In genomic region chr17:73194575-73194974, GRCm38 (mm10) we compare ENCODE assay signal across 10 mouse cellular contexts.
DNase-seq lines count a peak whose midpoint lies in the region; ATAC-seq and TF ChIP-seq lines count a peak whose summit lies in the region.
"Had no signal": no experiment of that assay in that cellular context is flagged by ENCODE, and none has a peak within 500 bp of the region (broad histone marks: within the 10 kb centered on the region; RNA-seq: fewer than 3 reads in every experiment).

No protein-coding gene starts in this region.

- WGBS in forebrain, embryonic 11.5 days: 92% methylated on average over 6 of the region's 6 CpGs

- no peak overlapping the region for H3K9ac ChIP-seq in forebrain, embryonic 11.5 days (ENCODE audit: low read length)
- H3K9ac ChIP-seq: embryonic facial prominence, embryonic 12.5 days had no signal

- H3K9me3 ChIP-seq in forebrain, embryonic 11.5 days (ENCODE audit: control insufficient read depth, low read length): no peaks in the 10 kb centered on the region
- H3K9me3 ChIP-seq: embryonic facial prominence, embryonic 12.5 days had no signal

- DNase-seq in ovary, adult 18-20 months (ENCODE audit: low spot score): peak; percentile 12
- no peak for DNase-seq in ovary, postnatal 10 days (ENCODE audit: low spot score)
- peak; percentile 32 to 50 for DNase-seq in adrenal gland, postnatal 36 days
- peak; percentile 32 to 37 for DNase-seq in heart, postnatal 14 days
- no peak for DNase-seq in embryo, embryonic 9.5 days (ENCODE audit: extremely low spot score)
- DNase-seq in forebrain, embryonic 11.5 days (ENCODE audit: low spot score): no peak
- DNase-seq: kidney, adult 9 months had no signal

- H3ac ChIP-seq in myocyte (ENCODE audit: control insufficient read depth, insufficient read length): no peak overlapping the region

- intact Hi-C loops in heart, postnatal 14 days (cut with DNase I): loop anchor here (5.0 kb wide), 1 partner anchor 277 kb away; the partner anchor contains the start of gene Lbh

- no peaks in the 10 kb centered on the region for H3K36me3 ChIP-seq in myocyte (ENCODE audit: control insufficient read depth, insufficient read depth)
- H3K36me3 ChIP-seq in forebrain, embryonic 11.5 days (ENCODE audit: control insufficient read depth, insufficient read depth, low read length): no peaks in the 10 kb centered on the region

- H3K4me1 ChIP-seq in forebrain, embryonic 11.5 days (replicated peaks; ENCODE audit: control insufficient read depth, insufficient read depth, low read length): no peaks in the 10 kb centered on the region
- H3K4me1 ChIP-seq: embryonic facial prominence, embryonic 12.5 days had no signal

- H3K27ac ChIP-seq in forebrain, embryonic 11.5 days (ENCODE audit: low read depth, low read length): no peak overlapping the region
- H3K27ac ChIP-seq: embryonic facial prominence, embryonic 12.5 days; macrophage had no signal

- H3K27me3 ChIP-seq in myocyte (ENCODE audit: control insufficient read depth, insufficient read depth, insufficient read length): no peaks in the 10 kb centered on the region
- no peaks in the 10 kb centered on the region for H3K27me3 ChIP-seq in forebrain, embryonic 11.5 days (ENCODE audit: control insufficient read depth, insufficient read depth, low read length)
- H3K27me3 ChIP-seq: embryonic facial prominence, embryonic 12.5 days had no signal

- H3K4me3 ChIP-seq in myocyte: no peak overlapping the region
- H3K4me3 ChIP-seq in forebrain, embryonic 11.5 days (ENCODE audit: low read depth, low read length): no peak overlapping the region
- H3K4me3 ChIP-seq: embryonic facial prominence, embryonic 12.5 days had no signal

- no peak for ATAC-seq in forebrain, embryonic 11.5 days (replicated peaks; ENCODE audit: low FRiP score)

- H3K79me2 ChIP-seq in myocyte (ENCODE audit: control insufficient read depth, insufficient read depth): no peaks in the 10 kb centered on the region

- TF ChIP-seq POLR2A in myocyte (IDR thresholded peaks at IDR 0.05; ENCODE audit: insufficient read length, low read depth): peak; percentile 61

- H3K4me2 ChIP-seq in myocyte (ENCODE audit: low read depth): peak overlapping the region; percentile 86
- no peak overlapping the region for H3K4me2 ChIP-seq in forebrain, embryonic 11.5 days (ENCODE audit: low read depth, low read length, severe bottlenecking)
- H3K4me2 ChIP-seq: embryonic facial prominence, embryonic 12.5 days had no signal

TF ChIP-seq in myocyte, 11 proteins besides CTCF, POLR2A, EP300 and RAD21:
- TF ChIP-seq MYOG (IDR thresholded peaks at IDR 0.05; ENCODE audit: control insufficient read depth in 1 of 3, insufficient read depth in 1 of 3, insufficient read length in 2 of 3, low read depth in 2 of 3) (peak; percentile 96 to 100 (median 99)), REST (IDR thresholded peaks at IDR 0.05; ENCODE audit: insufficient read depth, insufficient read length) (no peak), E2F4 (IDR thresholded peaks at IDR 0.05; ENCODE audit: insufficient read depth) (no peak), CEBPB (IDR thresholded peaks at IDR 0.05; ENCODE audit: insufficient read depth, poor library complexity, severe bottlenecking) (peak; percentile 98), POLR2AphosphoS2 (IDR thresholded peaks at IDR 0.05; ENCODE audit: insufficient read length, low read depth) (no peak), MYOD1 (IDR thresholded peaks at IDR 0.05; ENCODE audit: control insufficient read depth in 1 of 3, insufficient read length in 2 of 3, low read depth in 2 of 3) (peak; percentile 84 to 100 (median 100)), MAX (IDR thresholded peaks at IDR 0.05; ENCODE audit: low read depth) (no peak), TCF3 (IDR thresholded peaks at IDR 0.05; ENCODE audit: insufficient read length, low read depth) (peak; percentile 95), TCF12 (IDR thresholded peaks at IDR 0.05; ENCODE audit: insufficient read depth, poor library complexity, severe bottlenecking) (peak; percentile 97), USF1 (IDR thresholded peaks at IDR 0.05; ENCODE audit: low read depth) (no peak), SRF (IDR thresholded peaks at IDR 0.05; ENCODE audit: control insufficient read depth, insufficient read length, low read depth) (peak; percentile 4)

Comparison
In these comparisons a context has a peak if more than half of its experiments do, and no peak if none do; other contexts are left out.
1. DNase-seq: peak in ovary, adult 18-20 months (single experiment), adrenal gland, postnatal 36 days (2 of 2) and heart, postnatal 14 days (2 of 2); none in ovary, postnatal 10 days (single experiment), embryo, embryonic 9.5 days (single experiment) and forebrain, embryonic 11.5 days (single experiment).